Mouse (Mus musculus) thymus, adult 2 months (tissue): ENCODE measurements around the gene Btbd35f12. TPM values are rescaled to one million over a fixed set of nuclear protein-coding genes. Genes with fewer than 3 reads are reported as not detected.
"Not testable (repeated sequence)": the region's sequence is repeated elsewhere in the genome, so short reads cannot be mapped to it uniquely, and the experiment has no call there.

Experiments used
- DNase-seq: peaks from one replicate; pipeline ENCODE4 v3.0.0; 2021
- H3K27ac ChIP-seq: fragments of 200-500 bp; 2 replicates; pipeline ENCODE4 v1.5.1; 2012; ENCODE audit warnings: low read length, control low read depth; ENCODE audit not compliant: control insufficient read depth, insufficient read depth
- H3K27me3 ChIP-seq: fragments of 200-500 bp; 2 replicates; pipeline ENCODE4 v1.6.1; 2012; ENCODE audit warnings: mild to moderate bottlenecking, low read length, moderate library complexity, mixed read lengths; ENCODE audit not compliant: control insufficient read depth, insufficient read depth
- H3K36me3 ChIP-seq: fragments of 200-500 bp; 2 replicates; pipeline ENCODE4 v1.6.1; 2012; ENCODE audit warnings: mild to moderate bottlenecking, low read length, moderate library complexity; ENCODE audit not compliant: control insufficient read depth, insufficient read depth
- H3K4me1 ChIP-seq: fragments of 200-500 bp; replicated peaks from 2 replicates; pipeline ENCODE4 v1.6.1; 2012; ENCODE audit warnings: low read length; ENCODE audit not compliant: control insufficient read depth, insufficient read depth
- H3K4me3 ChIP-seq: fragments of 200-500 bp; 2 replicates; pipeline ENCODE4 v1.5.1; 2012; ENCODE audit warnings: mild to moderate bottlenecking, low read length, control low read depth, moderate library complexity; ENCODE audit not compliant: control insufficient read depth, insufficient read depth
- WGBS: fragments of 180-500 bp; shearing (Covaris S2); methylation state at CpG from one replicate; pipeline ENCODE4 v1.1.7; 2018; 5-methylcytosine and 5-hydroxymethylcytosine counted together
- polyA plus RNA-seq: library from polyadenylated mRNA; depleted of rRNA; stranded (reverse); fragments of >200 nt; gene quantifications from 2 replicates; pipeline ENCODE4 v1.2.3, GENCODE M21; 2012; rRNA removed

Gene Btbd35f12
- not detected in 2 replicates for polyA plus RNA-seq

GRCm38 (mm10) chrX:33313079-33313478 lies at the start of gene Btbd35f12:
Gene Btbd35f12 (plus strand): TSS chrX:33313379.
- H3K4me3 ChIP-seq, H3K27ac ChIP-seq, H3K36me3 ChIP-seq, DNase-seq, H3K27me3 ChIP-seq, H3K4me1 ChIP-seq: not testable (repeated sequence)
- no CpG with 5 or more reads among the region's 3 CpGs for WGBS

GRCm38 (mm10) chrX:33353254-33353653 lies 40.1 kb downstream of the Btbd35f12 start:
- not testable (repeated sequence) for H3K27me3 ChIP-seq, H3K36me3 ChIP-seq, H3K27ac ChIP-seq, H3K4me3 ChIP-seq, DNase-seq, H3K4me1 ChIP-seq
- 92% methylated on average over 2 of the region's 2 CpGs for WGBS

Other genes starting within 250 kb of the Btbd35f12 start
- not detected in 2 replicates for gene Spin2-ps6, start 78.5 kb upstream of the Btbd35f12 start, polyA plus RNA-seq